Mouse (Mus musculus) stomach, postnatal 0 days (tissue): ENCODE results near the gene Alox8. TPM values are rescaled to one million over a fixed set of nuclear protein-coding genes. Genes with fewer than 3 reads are reported as not detected.
A peak's percentile ranks its signal among the peaks of the same experiment; 100 is the strongest.

Experiments used
- ATAC-seq: fragments of 200-750 bp; cut with Nextera tagmentation; 2 replicates; pipeline ENCODE4 v1.8.0; 2017; ENCODE audit not compliant: low FRiP score, low TSS enrichment
- DNase-seq: peaks from one replicate; pipeline ENCODE4 v3.0.0-alpha.2; 2016; ENCODE audit warnings: low spot score
- H3K27ac ChIP-seq: fragments of 300-500 bp; sonication (generic); replicated peaks from 2 replicates; pipeline ENCODE4 v1.5.1; 2014; ENCODE audit warnings: mild to moderate bottlenecking, control low read depth
- H3K27me3 ChIP-seq: fragments of 300-500 bp; sonication (generic); 2 replicates; pipeline ENCODE4 v1.6.1; 2014; ENCODE audit warnings: low read length; ENCODE audit not compliant: control insufficient read depth, insufficient read depth
- H3K36me3 ChIP-seq: fragments of 300-500 bp; sonication (generic); 2 replicates; pipeline ENCODE4 v1.6.1; 2014; ENCODE audit warnings: low read length, mixed read lengths; ENCODE audit not compliant: control insufficient read depth, insufficient read depth
- H3K4me1 ChIP-seq: fragments of 300-500 bp; sonication (generic); replicated peaks from 2 replicates; pipeline ENCODE4 v1.6.1; 2014; ENCODE audit warnings: antibody characterized with exemption; ENCODE audit not compliant: control insufficient read depth, insufficient read depth
- H3K4me2 ChIP-seq: fragments of 300-500 bp; sonication (generic); replicated peaks from 2 replicates; pipeline ENCODE4 v1.6.1; 2014; ENCODE audit warnings: low read depth, mild to moderate bottlenecking, control low read depth, moderate library complexity
- H3K4me3 ChIP-seq: fragments of 300-500 bp; sonication (generic); 2 replicates; pipeline ENCODE4 v1.5.1; 2014; ENCODE audit warnings: low read depth, low read length, control low read depth
- H3K9ac ChIP-seq: fragments of 300-500 bp; sonication (generic); 2 replicates; pipeline ENCODE4 v1.6.1; 2014; ENCODE audit warnings: mild to moderate bottlenecking, low read length, control low read depth, mixed read lengths
- H3K9me3 ChIP-seq: fragments of 300-500 bp; sonication (generic); 2 replicates; pipeline ENCODE4 v1.6.1; 2016; ENCODE audit warnings: low read length; ENCODE audit not compliant: control insufficient read depth
- CTCF ChIP-seq: IDR thresholded peaks from 2 replicates; pipeline ENCODE4 v1.5.1; 2016; ENCODE audit warnings: antibody characterized with exemption, low read depth, mild to moderate bottlenecking, moderate library complexity
- EP300 ChIP-seq: optimal IDR thresholded peaks from 2 replicates; pipeline ENCODE3; 2016; ENCODE audit warnings: antibody characterized with exemption
- WGBS: fragments of 180-500 bp; shearing (Covaris S2); extraction: QIAGEN DNeasy Blood & Tissue Kit; methylation state at CpG from one replicate; pipeline ENCODE4 v1.1.7; 2014; 5-methylcytosine and 5-hydroxymethylcytosine counted together
- polyA plus RNA-seq: library from polyadenylated mRNA; unstranded; fragments of >200 nt; fragmentation: Nextera tagmentation; extraction: Ambion mirVana; gene quantifications from 2 replicates; pipeline ENCODE4 v1.2.1, GENCODE M21; 2015

The Alox8 gene
- polyA plus RNA-seq, 1 experiment from 2014 or later: 1.2 TPM

GRCm38 (mm10) chr11:69155351-69155750 is 42.3 kb downstream of the Alox8 start:
- TF ChIP-seq CTCF (no peak), EP300 (no peak)
- no peaks in the 10 kb centered on the region for H3K36me3 ChIP-seq
- no peak for ATAC-seq
- no peak overlapping the region for H3K27ac ChIP-seq
- DNase-seq: no peak
- H3K4me1 ChIP-seq: no peaks in the 10 kb centered on the region
- H3K9me3 ChIP-seq: no peaks in the 10 kb centered on the region
- H3K27me3 ChIP-seq: no peaks in the 10 kb centered on the region
- no peak overlapping the region for H3K9ac ChIP-seq
- H3K4me3 ChIP-seq: no peak overlapping the region
- no peak overlapping the region for H3K4me2 ChIP-seq
- WGBS: 48% methylated on average over 1 of the region's 1 CpGs

GRCm38 (mm10) chr11:69153831-69154230 is 43.8 kb downstream of the Alox8 start:
- 69% methylated on average over 8 of the region's 8 CpGs for WGBS
- no peaks in the 10 kb centered on the region for H3K27me3 ChIP-seq
- H3K4me2 ChIP-seq: no peak overlapping the region
- TF ChIP-seq EP300: no peak
- TF ChIP-seq CTCF: no peak
- DNase-seq: no peak
- H3K4me1 ChIP-seq: no peaks in the 10 kb centered on the region
- no peaks in the 10 kb centered on the region for H3K36me3 ChIP-seq
- no peak overlapping the region for H3K27ac ChIP-seq
- no peaks in the 10 kb centered on the region for H3K9me3 ChIP-seq
- no peak overlapping the region for H3K4me3 ChIP-seq
- H3K9ac ChIP-seq: no peak overlapping the region
- no peak for ATAC-seq

GRCm38 (mm10) chr11:69151004-69151403 is 46.6 kb downstream of the Alox8 start:
- H3K4me3 ChIP-seq: no peak overlapping the region; the same call in 1 of the 2 replicates
- H3K4me2 ChIP-seq: peak overlapping the region; percentile 42
- TF ChIP-seq CTCF (no peak), EP300 (no peak)
- WGBS: 40% methylated on average over 6 of the region's 6 CpGs
- ATAC-seq: no peak
- DNase-seq: no peak
- peak overlapping the region; percentile 20 for H3K27ac ChIP-seq
- H3K9ac ChIP-seq: peak overlapping the region; percentile 41; the same call in 1 of the 2 replicates
- no peaks in the 10 kb centered on the region for H3K36me3 ChIP-seq
- H3K4me1 ChIP-seq: no peaks in the 10 kb centered on the region
- H3K27me3 ChIP-seq: no peaks in the 10 kb centered on the region
- H3K9me3 ChIP-seq: no peaks in the 10 kb centered on the region

GRCm38 (mm10) chr11:69150444-69150843 is 47.2 kb downstream of the Alox8 start:
- Histone ChIP-seq H3K4me2 (peak overlapping the region; percentile 42), H3K9me3 (no peaks in the 10 kb centered on the region), H3K36me3 (no peaks in the 10 kb centered on the region), H3K9ac (no peak overlapping the region), H3K4me3 (no peak overlapping the region; the same call in 1 of the 2 replicates), H3K27ac (peak overlapping the region; percentile 20), H3K27me3 (no peaks in the 10 kb centered on the region), H3K4me1 (no peaks in the 10 kb centered on the region)
- DNase-seq: peak; percentile 58
- WGBS: under 1% methylated on average over 7 of the region's 7 CpGs
- ATAC-seq: no peak
- TF ChIP-seq CTCF: peak; percentile 78
- no peak for TF ChIP-seq EP300

- H3K4me1 ChIP-seq: no peaks in the 10 kb centered on the region
- no peak overlapping the region for H3K27ac ChIP-seq
- H3K9ac ChIP-seq: no peak overlapping the region
- no peaks in the 10 kb centered on the region for H3K9me3 ChIP-seq
- H3K4me3 ChIP-seq: no peak overlapping the region
- TF ChIP-seq CTCF (no peak), EP300 (no peak)
- WGBS: 68% methylated on average over 6 of the region's 6 CpGs
- no peaks in the 10 kb centered on the region for H3K36me3 ChIP-seq
- no peaks in the 10 kb centered on the region for H3K27me3 ChIP-seq
- H3K4me2 ChIP-seq: no peak overlapping the region
- no peak for DNase-seq
- ATAC-seq: no peak
Measured at GRCm38 (mm10) chr11:69149728-69150127, 47.9 kb downstream of the Alox8 start.

- no peaks in the 10 kb centered on the region for H3K27me3 ChIP-seq
- H3K36me3 ChIP-seq: no peaks in the 10 kb centered on the region
- ATAC-seq (no peak), DNase-seq (no peak)
- no peaks in the 10 kb centered on the region for H3K9me3 ChIP-seq
- no peak overlapping the region for H3K9ac ChIP-seq
- no peak overlapping the region for H3K4me2 ChIP-seq
- H3K4me1 ChIP-seq: no peaks in the 10 kb centered on the region
- H3K27ac ChIP-seq: no peak overlapping the region
- TF ChIP-seq EP300 (no peak), CTCF (no peak)
- WGBS: 89% methylated on average over 5 of the region's 5 CpGs
- H3K4me3 ChIP-seq: no peak overlapping the region
Measured at GRCm38 (mm10) chr11:69148451-69148960, 49.1 kb downstream of the Alox8 start.
